Mouse (Mus musculus): ENCODE data around the gene Zscan4-ps1. TPM values are rescaled to one million over a fixed set of nuclear protein-coding genes. Genes with fewer than 3 reads are reported as not detected.

Gene Zscan4-ps1
- total RNA-seq (2023), result not detected

GRCm38 (mm10) chr7:11069591-11069990 lies at the start of gene Zscan4-ps1:
TSS of gene Zscan4-ps1 (minus strand) at chr7:11069691.

Other genes with a start within 250 kb of the Zscan4-ps1 start
- gene Zscan4b, start 164.6 kb downstream of the Zscan4-ps1 start, total RNA-seq (2023), result not detected
- gene Zscan4c, start 63.9 kb downstream of the Zscan4-ps1 start, total RNA-seq (2023), result not detected
- gene Zscan4d, start 96.5 kb upstream of the Zscan4-ps1 start, total RNA-seq (2023), result not detected
- gene Zscan4e, start 241.0 kb upstream of the Zscan4-ps1 start, total RNA-seq (2023), result not detected

All from B cell, adult 67 days (primary cell).